8 mouse cellular contexts compared by ENCODE assay signal in genomic region chr9:50734989-50735388, GRCm38 (mm10). TPM values are rescaled to one million over a fixed set of nuclear protein-coding genes. Genes with fewer than 3 reads are reported as not detected.
DNase-seq lines count a peak whose midpoint lies in the region; ATAC-seq and TF ChIP-seq lines count a peak whose summit lies in the region.

No protein-coding gene starts in this region.

- H3K27me3 ChIP-seq in forebrain, embryonic 16.5 days (replicated peaks; ENCODE audit: control insufficient read depth, insufficient read depth, low read length): no peaks in the 10 kb centered on the region
- H3K27me3 ChIP-seq in liver, postnatal 0 days (ENCODE audit: insufficient read depth, low read length): no peaks in the 10 kb centered on the region

- no peak overlapping the region for H3K9ac ChIP-seq in forebrain, embryonic 16.5 days (replicated peaks; ENCODE audit: low read depth, low read length)
- no peak overlapping the region for H3K9ac ChIP-seq in liver, postnatal 0 days (replicated peaks)

- 2% methylated on average over 9 of the region's 9 CpGs for WGBS in forebrain, embryonic 16.5 days
- 1% methylated on average over 9 of the region's 9 CpGs for WGBS in liver, postnatal 0 days (ENCODE audit: insufficient replicate concordance)

- peak; percentile 82 for TF ChIP-seq CTCF in liver, postnatal 0 days (IDR thresholded peaks at IDR 0.05; ENCODE audit: low read depth)

- H3K9me3 ChIP-seq in forebrain, embryonic 16.5 days (ENCODE audit: control insufficient read depth, low read length): no peaks in the 10 kb centered on the region
- no peaks in the 10 kb centered on the region for H3K9me3 ChIP-seq in liver, postnatal 0 days (ENCODE audit: low read length)

- H3K4me2 ChIP-seq in forebrain, embryonic 16.5 days (ENCODE audit: low read length): peak overlapping the region; percentile 38
- H3K4me2 ChIP-seq in liver, postnatal 0 days (ENCODE audit: low read depth, low read length): no peak overlapping the region

- ATAC-seq in forebrain, embryonic 16.5 days: no peak
- no peak for ATAC-seq in liver, postnatal 0 days

- H3K27ac ChIP-seq in forebrain, embryonic 16.5 days (ENCODE audit: low read length): no peak overlapping the region
- no peak overlapping the region for H3K27ac ChIP-seq in liver, postnatal 0 days (ENCODE audit: low read depth)

- TF ChIP-seq EP300 in liver, postnatal 0 days (IDR thresholded peaks at IDR 0.05; ENCODE audit: low read depth): no peak

- peak; percentile 21 for DNase-seq in thymus, postnatal 4 days
- DNase-seq in thymus, postnatal 0 days (ENCODE audit: low spot score): no peak
- DNase-seq in c-Kit-negative CD71-positive TER-119-positive erythroid progenitor cells, embryonic 14.5 days (ENCODE audit: low read depth, low spot score): peak; percentile 5
- DNase-seq in induced T-regulatory cell, adult 2 months (ENCODE audit: low read depth): peak; percentile 60
- peak; percentile 54 for DNase-seq in liver, postnatal 0 days
- peak; percentile 82 for DNase-seq in retina, postnatal 1 day
- DNase-seq in ovary, adult 18-20 months (ENCODE audit: low spot score): no peak

- H3K4me3 ChIP-seq in forebrain, embryonic 16.5 days (replicated peaks; ENCODE audit: low read length): no peak overlapping the region
- no peak overlapping the region for H3K4me3 ChIP-seq in liver, postnatal 0 days (ENCODE audit: low read depth, low read length)

- H3K36me3 ChIP-seq in forebrain, embryonic 16.5 days (ENCODE audit: control insufficient read depth, insufficient read depth): no peaks in the 10 kb centered on the region
- H3K36me3 ChIP-seq in liver, postnatal 0 days (replicated peaks; ENCODE audit: insufficient read depth, low read length): no peaks in the 10 kb centered on the region

- peaks cover 10% of the 10 kb centered on the region for H3K4me1 ChIP-seq in forebrain, embryonic 16.5 days (replicated peaks; ENCODE audit: control insufficient read depth, insufficient read depth, low read length)
- H3K4me1 ChIP-seq in liver, postnatal 0 days (ENCODE audit: insufficient read depth): peaks cover 2% of the 10 kb centered on the region

RNA-seq across cellular contexts. Expression of gene Dixdc1, which starts 4.3 kb away (rescaled TPM):
- 0.91 and 1.0 TPM in 2 replicates for polyA plus RNA-seq in thymus, postnatal 0 days (2015; fragmentation: Nextera tagmentation; extraction: Ambion mirVana)
- polyA plus RNA-seq in forebrain, embryonic 16.5 days (2015; fragmentation: Nextera tagmentation; extraction: Ambion mirVana): 28.5 and 29.7 TPM in 2 replicates
- polyA plus RNA-seq in liver, postnatal 0 days (2015; fragmentation: Nextera tagmentation; extraction: Ambion mirVana): 3.6 and 3.7 TPM in 2 replicates

RNA-seq across cellular contexts. Expression of gene 2310030G06Rik, which starts 11.3 kb away (rescaled TPM):
- 6.2 and 6.3 TPM in 2 replicates for polyA plus RNA-seq in thymus, postnatal 0 days (2015; fragmentation: Nextera tagmentation; extraction: Ambion mirVana)
- 1.5 and 1.7 TPM in 2 replicates for polyA plus RNA-seq in forebrain, embryonic 16.5 days (2015; fragmentation: Nextera tagmentation; extraction: Ambion mirVana)
- 11.6 and 13.9 TPM in 2 replicates for polyA plus RNA-seq in liver, postnatal 0 days (2015; fragmentation: Nextera tagmentation; extraction: Ambion mirVana)

RNA-seq across cellular contexts. Expression of gene Cryab, which starts 16.1 kb away (rescaled TPM):
- polyA plus RNA-seq in thymus, postnatal 0 days (2015; fragmentation: Nextera tagmentation; extraction: Ambion mirVana): 17.2 and 17.5 TPM in 2 replicates
- 10.1 and 17.3 TPM in 2 replicates for polyA plus RNA-seq in forebrain, embryonic 16.5 days (2015; fragmentation: Nextera tagmentation; extraction: Ambion mirVana)
- 9.1 and 14.2 TPM in 2 replicates for polyA plus RNA-seq in liver, postnatal 0 days (2015; fragmentation: Nextera tagmentation; extraction: Ambion mirVana)

RNA-seq across cellular contexts. Expression of gene Hspb2, which starts 17.2 kb away (rescaled TPM):
- 2.0 and 2.7 TPM in 2 replicates for polyA plus RNA-seq in thymus, postnatal 0 days (2015; fragmentation: Nextera tagmentation; extraction: Ambion mirVana)
- 0.81 and 0.96 TPM in 2 replicates for polyA plus RNA-seq in forebrain, embryonic 16.5 days (2015; fragmentation: Nextera tagmentation; extraction: Ambion mirVana)
- polyA plus RNA-seq in liver, postnatal 0 days (2015; fragmentation: Nextera tagmentation; extraction: Ambion mirVana): 0.86 and 1.2 TPM in 2 replicates

RNA-seq across cellular contexts. Expression of gene Fdxacb1, which starts 33.0 kb away (rescaled TPM):
- 8.4 and 9.1 TPM in 2 replicates for polyA plus RNA-seq in thymus, postnatal 0 days (2015; fragmentation: Nextera tagmentation; extraction: Ambion mirVana)
- 12.0 and 13.3 TPM in 2 replicates for polyA plus RNA-seq in forebrain, embryonic 16.5 days (2015; fragmentation: Nextera tagmentation; extraction: Ambion mirVana)
- polyA plus RNA-seq in liver, postnatal 0 days (2015; fragmentation: Nextera tagmentation; extraction: Ambion mirVana): 4.9 and 6.6 TPM in 2 replicates

Comparison
In these comparisons a context has a peak if more than half of its experiments do, and no peak if none do; other contexts are left out.
1. DNase-seq: peak in thymus, postnatal 4 days (single experiment), c-Kit-negative CD71-positive TER-119-positive erythroid progenitor cells, embryonic 14.5 days (single experiment), induced T-regulatory cell, adult 2 months (single experiment), liver, postnatal 0 days (single experiment) and retina, postnatal 1 day (single experiment); none in thymus, postnatal 0 days (single experiment) and ovary, adult 18-20 months (single experiment).